Mouse (Mus musculus) testis, adult 2 months (tissue): ENCODE data around the gene Ift20.

Experiments
- CTCF ChIP-seq: fragments of 200-500 bp; IDR thresholded peaks from 2 replicates; pipeline ENCODE4 v1.5.1; 2012; ENCODE audit warnings: low read depth, mild to moderate bottlenecking, inconsistent platforms, low read length, moderate library complexity; ENCODE audit not compliant: control insufficient read depth, insufficient read depth, insufficient replicate concordance
- POLR2A ChIP-seq: fragments of 200-500 bp; IDR thresholded peaks from 2 replicates; pipeline ENCODE4 v1.6.1; 2012; ENCODE audit warnings: low read depth, mild to moderate bottlenecking, inconsistent platforms, low read length, moderate library complexity; ENCODE audit not compliant: control insufficient read depth

- TF ChIP-seq CTCF, result no peak
- TF ChIP-seq POLR2A, result no peak
Measured at GRCm38 (mm10) chr11:78521880-78522279, 14.3 kb upstream of the Ift20 start.
